Mouse (Mus musculus) cerebellum, adult 2 months (tissue): Measurements from ENCODE around the gene Nkd2.

Source experiments
- CTCF ChIP-seq: fragments of 200-500 bp; IDR thresholded peaks from 2 replicates; pipeline ENCODE4 v1.5.1; 2011; ENCODE audit warnings: low read depth, mild to moderate bottlenecking, control low read depth, low read length, moderate library complexity, borderline replicate concordance; ENCODE audit not compliant: insufficient read depth
- POLR2A ChIP-seq: fragments of 200-500 bp; IDR thresholded peaks from 2 replicates; pipeline ENCODE4 v1.6.1; 2011; ENCODE audit warnings: low read length, control low read depth, borderline replicate concordance; ENCODE audit not compliant: insufficient read depth

DNA sequence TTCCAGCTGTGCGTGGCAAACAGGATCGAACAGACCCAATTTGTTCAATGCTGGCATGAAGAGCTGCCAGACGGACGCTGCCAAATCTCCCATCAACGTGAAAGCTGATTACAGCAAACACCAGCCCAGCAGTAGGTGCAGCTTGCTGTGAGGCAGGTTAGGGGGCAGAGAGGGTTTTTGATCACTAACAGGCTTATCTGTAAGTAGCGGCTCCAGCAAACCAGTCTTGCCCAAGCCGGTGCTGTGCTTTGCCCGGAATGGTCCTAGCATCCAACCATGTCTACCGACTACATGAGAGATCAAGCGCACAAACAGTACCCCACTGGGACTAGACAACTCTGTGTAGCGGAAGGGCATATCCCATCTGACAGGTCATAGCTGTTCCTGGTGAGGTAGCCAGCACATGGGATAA lies 8.3 kb downstream of the Nkd2 start:
- TF ChIP-seq CTCF, result no peak
- TF ChIP-seq POLR2A, result no peak
